Mouse (Mus musculus) retina, postnatal 1 day (tissue): ENCODE measurements around the gene Atp2b2.

ENCODE experiments used
- DNase-seq: peaks from one replicate; pipeline ENCODE4 v3.0.0-alpha.2; 2012

Gene Atp2b2

DNA sequence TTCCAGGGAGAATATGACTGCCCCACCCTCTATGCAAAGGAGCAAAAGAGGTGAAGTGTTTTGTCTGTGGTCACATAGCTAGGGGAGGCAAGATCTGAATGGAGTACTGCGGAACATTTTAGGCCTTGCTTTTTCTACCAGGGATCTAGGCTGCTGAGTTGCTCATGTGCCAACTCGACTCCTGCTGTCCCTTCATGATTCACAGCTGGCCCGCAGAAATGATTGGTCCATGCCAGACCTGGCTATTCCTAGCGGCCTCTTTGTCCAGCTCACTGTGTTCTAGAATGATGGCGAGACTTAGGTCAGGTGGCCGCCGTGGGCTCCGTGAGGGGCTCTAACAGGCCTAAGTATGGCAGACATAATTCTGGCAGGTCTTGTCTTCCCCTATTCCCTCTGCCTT is 103.0 kb downstream of the Atp2b2 start:
- no peak for DNase-seq

DNA sequence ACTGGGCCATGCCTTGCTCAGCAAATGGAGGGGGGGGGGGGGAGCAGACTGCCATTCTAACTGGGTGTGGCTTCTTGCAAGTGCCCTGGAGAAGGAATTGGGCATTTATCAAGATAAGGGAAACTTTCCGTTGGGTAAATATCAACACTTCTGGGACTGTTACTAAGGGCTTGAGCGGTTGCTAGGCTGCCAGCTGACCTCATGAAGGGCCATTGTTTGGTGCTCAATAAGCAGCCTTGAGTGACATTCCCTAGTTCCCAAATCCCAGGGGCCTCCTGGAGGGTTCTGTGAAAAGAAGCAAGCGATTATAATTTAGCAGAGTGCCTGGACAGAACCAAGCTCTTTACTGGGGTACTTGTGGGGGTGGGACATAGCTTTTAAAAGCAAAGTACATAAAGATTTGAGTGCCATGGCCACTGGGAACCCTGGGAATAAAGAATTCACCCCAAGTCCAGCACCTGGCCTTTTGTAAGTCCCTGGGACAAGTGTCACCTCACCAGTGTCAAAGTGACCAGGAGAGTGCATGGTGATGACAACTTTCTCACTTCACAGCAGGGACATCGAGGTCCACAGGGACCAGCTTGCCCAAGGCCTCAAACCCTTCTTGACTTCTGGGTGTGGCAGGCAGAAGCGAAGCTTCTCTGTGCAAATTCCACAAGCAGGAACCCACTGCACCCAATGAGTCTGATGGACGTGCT is 105.5 kb downstream of the Atp2b2 start:
- peak; percentile 89 for DNase-seq

GRCm38 (mm10) chr6:113936111-113936510 is 106.3 kb downstream of the Atp2b2 start:
- no peak for DNase-seq

GRCm38 (mm10) chr6:113934692-113935091 is 107.7 kb downstream of the Atp2b2 start:
- DNase-seq = no peak

- peak; percentile 69 for DNase-seq
Observed at GRCm38 (mm10) chr6:113933261-113934151, 108.9 kb downstream of the Atp2b2 start.

DNA sequence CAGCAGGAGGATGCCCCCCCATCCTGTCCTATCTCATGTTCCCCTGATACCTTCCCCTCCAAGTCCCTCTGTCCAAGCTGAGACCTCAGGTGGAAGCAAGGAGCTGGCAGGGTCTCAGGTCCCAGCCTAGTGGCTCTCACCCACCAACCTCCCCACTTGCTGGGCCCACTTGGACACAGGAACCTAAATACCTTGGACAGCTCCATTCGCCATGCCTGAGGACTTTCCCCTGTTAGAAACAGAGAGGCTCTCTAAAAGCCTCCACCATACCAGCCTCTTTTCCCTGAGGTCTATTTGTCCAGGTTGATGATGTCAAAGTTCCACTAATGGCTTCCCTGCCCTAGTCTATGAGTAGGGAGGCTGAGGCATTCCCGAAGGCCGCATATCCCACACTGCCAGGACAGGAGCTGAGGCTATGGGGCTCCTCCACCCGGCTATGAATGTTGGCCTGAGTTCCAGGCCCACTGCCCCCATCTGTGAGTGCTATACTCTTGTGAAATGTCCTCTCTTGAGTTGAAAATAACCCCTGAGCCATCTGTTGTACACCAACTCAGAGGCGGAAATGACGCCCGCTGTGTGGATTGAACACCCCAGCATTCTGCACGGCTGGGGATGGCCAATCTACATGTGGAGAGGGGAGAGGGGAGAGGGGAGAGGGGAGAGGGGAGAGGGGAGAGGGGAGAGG is 113.1 kb downstream of the Atp2b2 start:
- DNase-seq = no peak

DNA sequence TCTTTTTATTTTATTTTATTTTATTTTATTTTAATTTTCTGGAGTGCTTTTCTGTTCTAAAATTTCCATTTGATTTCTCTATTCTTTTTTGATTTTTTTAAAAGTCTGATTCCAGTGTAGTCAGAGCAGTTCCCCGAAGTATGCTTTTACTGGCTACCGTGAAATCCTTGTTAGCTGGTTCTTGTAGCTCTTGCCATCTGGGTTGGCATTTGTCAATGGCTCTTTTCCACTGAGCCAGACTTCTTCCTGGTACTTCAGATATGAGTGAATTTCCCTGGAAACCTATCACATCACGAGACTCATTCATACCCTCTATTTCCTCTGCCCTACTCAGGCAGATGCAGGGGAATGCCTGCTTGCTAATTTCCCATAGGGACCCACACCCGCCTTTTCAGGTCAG is 119.2 kb downstream of the Atp2b2 start:
- no peak for DNase-seq

DNA sequence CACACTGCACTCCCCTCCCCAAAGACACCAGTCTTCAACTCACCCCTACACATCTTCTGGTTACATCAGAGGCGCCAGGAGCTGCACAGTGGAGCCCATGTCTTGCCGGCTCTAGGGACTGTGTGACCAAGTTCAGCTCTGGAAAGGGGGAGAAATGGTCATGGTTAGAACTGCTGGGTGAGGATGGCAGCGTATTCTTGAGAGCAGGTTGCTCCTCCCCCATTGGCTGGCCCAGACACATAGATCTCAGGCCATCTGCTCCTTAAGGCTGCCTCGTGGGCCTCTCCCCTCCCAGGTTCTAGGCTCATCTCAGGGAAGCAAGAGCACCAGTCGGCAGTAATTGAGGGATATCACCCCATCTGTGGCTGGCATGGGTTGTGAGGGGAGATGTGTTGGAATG is 121.9 kb downstream of the Atp2b2 start:
- DNase-seq = no peak

DNA sequence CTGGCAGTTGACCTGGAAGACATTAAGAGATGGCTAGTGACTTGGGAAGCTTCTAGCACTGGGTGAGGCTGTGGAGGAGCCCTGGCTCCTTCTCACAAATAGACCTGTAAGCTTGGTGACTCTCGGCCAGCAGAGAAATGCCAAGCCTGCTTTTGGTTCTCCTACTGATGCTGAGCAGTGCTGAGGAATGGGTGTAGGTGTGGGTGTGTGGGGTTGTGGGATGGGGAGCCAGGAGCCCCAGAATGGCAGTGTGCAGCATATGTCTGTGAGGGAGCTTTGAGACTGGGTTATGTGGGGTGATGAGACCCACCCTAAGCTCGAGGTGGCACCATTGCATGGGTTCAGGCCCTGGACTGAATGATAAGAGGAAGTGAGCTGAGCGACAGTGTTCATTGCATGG is 129.7 kb downstream of the Atp2b2 start:
- DNase-seq = no peak

DNA sequence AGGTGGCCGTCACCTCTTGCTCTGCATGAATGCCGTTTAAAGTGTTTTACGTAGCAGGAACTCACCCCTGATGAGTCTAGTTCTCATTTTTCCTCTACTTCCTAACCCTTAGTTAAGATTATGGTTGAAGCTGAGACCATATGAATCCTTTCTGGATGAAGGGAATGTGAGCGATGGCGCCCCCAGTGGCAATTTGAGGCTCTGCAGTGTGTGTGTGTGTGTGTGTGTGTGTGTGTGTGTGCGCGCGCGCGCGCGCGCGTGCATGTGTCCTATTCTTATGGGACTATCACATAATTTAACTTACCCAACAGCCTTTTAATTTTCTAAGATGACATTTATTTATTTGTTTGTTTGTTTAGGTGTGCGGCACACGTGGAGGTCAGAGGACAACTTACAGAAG is 131.3 kb downstream of the Atp2b2 start:
- DNase-seq = peak; percentile 44

- no peak for DNase-seq
Observed at GRCm38 (mm10) chr6:113910411-113911055, 131.9 kb downstream of the Atp2b2 start.

DNA sequence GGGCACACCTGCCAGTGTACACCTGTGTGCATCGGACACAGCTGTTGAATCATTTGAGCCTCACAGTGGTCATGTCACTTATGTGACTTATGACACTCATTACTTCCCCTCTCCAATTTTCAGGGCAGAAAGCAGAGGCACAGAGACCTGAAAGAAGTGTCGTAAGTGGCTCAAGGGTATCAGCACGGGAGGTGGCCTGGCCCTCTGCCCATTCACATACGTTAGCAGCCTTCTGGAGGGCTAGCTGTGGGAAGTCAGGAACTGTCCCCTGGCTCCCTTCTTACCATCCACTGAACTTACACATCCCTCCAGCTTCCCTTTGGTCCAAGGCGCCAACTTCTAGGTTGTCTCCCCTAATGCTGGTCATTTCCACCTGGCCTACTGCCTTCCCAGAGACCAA is 132.6 kb downstream of the Atp2b2 start:
- no peak for DNase-seq

GRCm38 (mm10) chr6:113908066-113908465 is 134.3 kb downstream of the Atp2b2 start:
- peak; percentile 62 for DNase-seq

DNA sequence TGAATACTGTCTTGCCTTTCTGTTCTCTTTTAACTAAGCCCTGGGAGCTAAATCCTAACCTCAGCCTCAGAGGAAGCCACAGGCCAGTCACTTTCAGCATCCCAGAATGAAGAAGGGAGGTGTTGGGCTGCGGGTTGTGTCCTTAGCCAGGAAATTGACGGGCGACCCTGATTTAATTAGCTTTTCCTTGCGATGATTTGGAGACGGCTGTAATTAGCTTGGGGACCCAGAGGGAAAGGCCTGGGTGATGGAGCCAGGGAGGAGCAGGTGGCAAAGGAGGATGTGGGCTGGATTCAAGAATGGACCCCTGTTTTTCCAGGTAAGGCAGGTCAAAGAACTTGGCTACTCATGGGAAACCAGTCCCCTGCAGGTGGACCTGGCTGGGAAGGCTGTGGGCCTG is 138.0 kb downstream of the Atp2b2 start:
- no peak for DNase-seq

- DNase-seq = no peak
Observed at GRCm38 (mm10) chr6:113896023-113896422, 146.4 kb downstream of the Atp2b2 start.

- no peak for DNase-seq
Observed at GRCm38 (mm10) chr6:113894008-113894407, 148.4 kb downstream of the Atp2b2 start.

- no peak for DNase-seq
Observed at GRCm38 (mm10) chr6:113892091-113892674, 150.2 kb downstream of the Atp2b2 start.

GRCm38 (mm10) chr6:113891225-113891967 is 151.0 kb downstream of the Atp2b2 start:
- DNase-seq = peak; percentile 87

GRCm38 (mm10) chr6:113890858-113891213 is 151.6 kb downstream of the Atp2b2 start:
- DNase-seq = no peak

DNA sequence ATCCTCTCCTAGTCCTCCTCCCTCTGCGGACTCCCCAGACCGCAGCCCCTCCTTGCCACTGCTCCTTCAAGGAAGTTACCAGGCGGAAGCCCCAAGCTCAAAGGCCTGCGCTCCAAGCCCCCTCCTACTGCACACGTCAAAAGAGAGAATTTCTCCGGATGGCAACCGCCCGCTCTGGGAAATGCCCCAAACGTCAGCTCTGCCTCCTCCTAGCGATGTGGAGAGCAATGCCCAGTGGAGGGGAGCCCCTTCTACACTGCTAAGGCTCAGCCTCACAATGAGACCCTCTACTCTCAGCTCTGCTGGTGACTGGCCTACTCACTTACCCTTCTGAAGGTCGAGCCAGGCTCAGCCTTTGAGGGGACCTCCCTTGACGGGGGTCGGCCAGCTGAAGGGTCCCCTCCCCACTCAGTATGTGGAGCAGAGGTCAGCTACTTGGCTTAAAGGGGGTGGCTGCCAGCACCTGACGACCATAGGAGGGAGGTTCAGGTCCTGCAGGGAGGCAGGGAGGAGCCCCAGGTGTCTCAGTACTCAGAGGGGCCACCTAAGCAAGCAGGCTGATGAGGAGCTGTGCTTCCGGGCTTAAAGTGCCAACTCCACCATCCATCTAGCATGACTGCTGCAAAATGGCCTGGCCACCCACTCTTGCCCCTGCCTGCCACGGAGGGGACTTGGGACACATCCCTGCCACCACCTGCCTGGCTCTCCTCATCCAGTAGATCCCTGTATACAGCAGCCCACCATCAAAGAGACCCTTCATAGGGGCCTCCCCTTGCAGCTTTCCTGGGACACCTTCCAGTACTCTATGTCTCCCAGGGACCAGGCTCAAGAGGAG is 152.2 kb downstream of the Atp2b2 start:
- peak; percentile 40 for DNase-seq

DNA sequence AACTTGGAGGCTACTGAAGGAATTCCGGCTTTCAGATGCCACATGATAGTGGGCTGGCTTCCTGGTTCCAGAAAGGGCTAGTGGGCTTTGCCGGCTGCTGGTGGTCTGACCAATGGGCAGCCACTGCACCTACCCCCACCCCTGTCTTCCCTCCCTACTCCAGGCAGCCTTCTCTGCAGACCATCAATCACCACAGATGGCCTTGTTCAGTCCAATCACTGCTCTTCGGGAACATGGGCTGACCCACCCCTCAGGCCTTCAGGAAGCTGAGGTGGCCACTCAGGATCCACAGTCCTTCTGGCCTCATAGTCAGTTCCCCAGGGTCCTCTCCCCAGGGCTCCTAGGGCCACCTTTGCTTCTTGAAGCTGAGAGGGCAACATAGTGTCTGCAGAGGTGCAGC is 153.2 kb downstream of the Atp2b2 start:
- no peak for DNase-seq
